Mouse (Mus musculus) small intestine, adult 2 months (tissue): ENCODE data around the gene Abhd17b. TPM values are rescaled to one million over a fixed set of nuclear protein-coding genes. Genes with fewer than 3 reads are reported as not detected.

Experiments used
- H3K27ac ChIP-seq: fragments of 200-500 bp; 2 replicates; pipeline ENCODE4 v1.5.1; 2012; ENCODE audit warnings: low read depth, low read length, control low read depth, inconsistent platforms; ENCODE audit not compliant: insufficient read depth
- H3K27me3 ChIP-seq: fragments of 200-500 bp; 2 replicates; pipeline ENCODE4 v1.6.1; 2012; ENCODE audit warnings: mild to moderate bottlenecking, moderate library complexity, low read length, inconsistent platforms; ENCODE audit not compliant: control insufficient read depth, insufficient read depth
- H3K36me3 ChIP-seq: fragments of 200-500 bp; 2 replicates; pipeline ENCODE4 v1.6.1; 2012; ENCODE audit warnings: mild to moderate bottlenecking, low read length, control low read depth, inconsistent platforms; ENCODE audit not compliant: control insufficient read depth, insufficient read depth
- H3K4me1 ChIP-seq: fragments of 200-500 bp; 2 replicates; pipeline ENCODE4 v1.6.1; 2012; ENCODE audit warnings: low read length, inconsistent platforms, mixed read lengths; ENCODE audit not compliant: control insufficient read depth, insufficient read depth, insufficient read length
- H3K4me3 ChIP-seq: fragments of 200-500 bp; 2 replicates; pipeline ENCODE4 v1.5.1; 2012; ENCODE audit warnings: low read depth, mild to moderate bottlenecking, control low read depth, inconsistent platforms, low read length, moderate library complexity
- CTCF ChIP-seq: fragments of 200-500 bp; IDR thresholded peaks from 2 replicates; pipeline ENCODE4 v1.5.1; 2012; ENCODE audit warnings: low read depth, mild to moderate bottlenecking, control low read depth, inconsistent platforms, low read length, moderate library complexity, mixed read lengths; ENCODE audit not compliant: insufficient replicate concordance, insufficient read length; ENCODE audit errors: extremely low read depth
- POLR2A ChIP-seq: fragments of 200-500 bp; IDR thresholded peaks from 2 replicates; pipeline ENCODE4 v1.6.1; 2012; ENCODE audit warnings: low read depth, mild to moderate bottlenecking, control low read depth, inconsistent platforms, low read length, moderate library complexity
- WGBS: fragments of 180-500 bp; shearing (Covaris S2); methylation state at CpG from one replicate; pipeline ENCODE4 v1.1.7; 2018; 5-methylcytosine and 5-hydroxymethylcytosine counted together
- polyA plus RNA-seq: library from polyadenylated mRNA; depleted of rRNA; stranded (reverse); fragments of >200 nt; gene quantifications from 2 replicates; pipeline ENCODE4 v1.2.3, GENCODE M21; 2012; rRNA removed

Abhd17b gene
- polyA plus RNA-seq, 1 experiment: 15.2 TPM

- H3K27me3 ChIP-seq: no peaks in the 10 kb centered on the region
- WGBS: 48% methylated on average over 2 of the region's 2 CpGs
- no peaks in the 10 kb centered on the region for H3K4me1 ChIP-seq
- TF ChIP-seq CTCF (no peak), POLR2A (no peak)
- H3K27ac ChIP-seq: no peak overlapping the region
- H3K36me3 ChIP-seq: no peaks in the 10 kb centered on the region
- H3K4me3 ChIP-seq: no peak overlapping the region
Observed at GRCm38 (mm10) chr19:21727081-21727480, 74.1 kb downstream of the Abhd17b start.

DNA sequence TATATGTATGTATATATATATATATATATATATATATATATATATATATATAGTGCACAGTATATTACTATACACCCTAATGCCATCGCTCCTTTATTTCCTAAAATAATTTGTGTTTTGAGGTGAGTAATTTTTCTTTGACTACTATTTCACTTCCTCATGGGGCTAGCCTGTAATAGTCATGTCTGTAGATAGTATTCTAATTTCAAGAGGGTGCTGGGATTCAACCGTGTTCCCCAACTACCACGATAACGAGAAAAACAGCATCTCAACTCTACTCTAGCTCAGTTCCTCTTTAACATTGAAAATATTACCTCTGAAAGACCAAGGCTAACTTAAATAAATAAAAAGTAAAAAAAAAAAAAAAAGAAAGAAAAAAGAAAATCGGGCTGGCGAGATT lies 75.4 kb downstream of the Abhd17b start:
- no peaks in the 10 kb centered on the region for H3K36me3 ChIP-seq
- no peak for TF ChIP-seq POLR2A
- H3K27me3 ChIP-seq: no peaks in the 10 kb centered on the region
- WGBS: 85% methylated on average over 6 of the region's 6 CpGs
- no peak overlapping the region for H3K27ac ChIP-seq
- H3K4me3 ChIP-seq: no peak overlapping the region
- H3K4me1 ChIP-seq: no peaks in the 10 kb centered on the region

- Histone ChIP-seq H3K36me3 (no peaks in the 10 kb centered on the region), H3K27ac (no peak overlapping the region), H3K4me3 (no peak overlapping the region), H3K4me1 (no peaks in the 10 kb centered on the region), H3K27me3 (no peaks in the 10 kb centered on the region)
- WGBS: 82% methylated on average over 5 of the region's 5 CpGs
- no peak for TF ChIP-seq POLR2A
- TF ChIP-seq CTCF: no peak
Observed at GRCm38 (mm10) chr19:21731887-21732286, 78.9 kb downstream of the Abhd17b start.

- H3K27me3 ChIP-seq: no peaks in the 10 kb centered on the region
- no peaks in the 10 kb centered on the region; the same call in 1 of the 2 replicates for H3K4me1 ChIP-seq
- WGBS: 92% methylated on average over 2 of the region's 2 CpGs
- H3K4me3 ChIP-seq: no peak overlapping the region
- TF ChIP-seq CTCF: no peak
- no peak for TF ChIP-seq POLR2A
- no peaks in the 10 kb centered on the region for H3K36me3 ChIP-seq
- H3K27ac ChIP-seq: no peak overlapping the region
Observed at GRCm38 (mm10) chr19:21733176-21733575, 80.2 kb downstream of the Abhd17b start.

GRCm38 (mm10) chr19:21734112-21734511 lies 81.1 kb downstream of the Abhd17b start:
- H3K36me3 ChIP-seq: no peaks in the 10 kb centered on the region
- TF ChIP-seq POLR2A (no peak), CTCF (peak; percentile 37; the same call in 1 of the 2 replicates)
- no peak overlapping the region for H3K27ac ChIP-seq
- H3K4me3 ChIP-seq: no peak overlapping the region
- no peaks in the 10 kb centered on the region; the same call in 1 of the 2 replicates for H3K4me1 ChIP-seq
- WGBS: 37% methylated on average over 5 of the region's 5 CpGs
- no peaks in the 10 kb centered on the region for H3K27me3 ChIP-seq

Other genes starting within 250 kb of the Abhd17b start
- 57.5 and 122 TPM in 2 replicates for gene Gda, start 179.7 kb upstream of the Abhd17b start, polyA plus RNA-seq
- gene 1110059E24Rik, start 209 bp upstream of the Abhd17b start, polyA plus RNA-seq: 0.48 and 0.86 TPM in 2 replicates
- 2.0 and 3.8 TPM in 2 replicates for gene Cemip2, start 125.2 kb downstream of the Abhd17b start, polyA plus RNA-seq